Mouse (Mus musculus): ENCODE measurements at regions not wholly inside any gene's neighbourhood (a gene's known extent, or its start where the extent isn't known, plus 50 kb on each side); places are given as distances from the start of the nearest gene placed in this dataset.
"Not testable (repeated sequence)": the region's sequence is repeated elsewhere in the genome, so short reads cannot be mapped to it uniquely, and the experiment has no call there.

GRCm38 (mm10) chr8:37237306-37237705, 243.9 kb downstream of the AI429214 start:
- no peaks in the 10 kb centered on the region for H3K9me3 ChIP-seq (ENCODE audit: control insufficient read depth, low read length)
- H3K4me2 ChIP-seq (replicated peaks; ENCODE audit: low read depth, low read length, severe bottlenecking) = no peak overlapping the region
- no peak overlapping the region for H3K4me3 ChIP-seq (replicated peaks; ENCODE audit: low read length)
- no peaks in the 10 kb centered on the region for H3K4me1 ChIP-seq (ENCODE audit: control insufficient read depth, insufficient read depth, low read length)
- DNase-seq (ENCODE audit: low spot score) (no peak), ATAC-seq (ENCODE audit: low FRiP score, low read depth) (no peak)
- H3K27me3 ChIP-seq (ENCODE audit: control insufficient read depth, insufficient read depth, low read length) = no peaks in the 10 kb centered on the region
- no peak overlapping the region for H3K27ac ChIP-seq (replicated peaks; ENCODE audit: low read depth, low read length)
- no peak overlapping the region for H3K9ac ChIP-seq (ENCODE audit: low read depth, low read length, severe bottlenecking)
- WGBS = 87% methylated on average over 2 of the region's 2 CpGs
- H3K36me3 ChIP-seq (ENCODE audit: control insufficient read depth, insufficient read depth, low read length) = no peaks in the 10 kb centered on the region
- no peak for TF ChIP-seq POLR2A (IDR thresholded peaks at IDR 0.05; ENCODE audit: borderline replicate concordance, extremely low read depth, insufficient read depth, insufficient read length)

GRCm38 (mm10) chr8:37239354-37239753, 245.9 kb downstream of the AI429214 start:
- ATAC-seq (ENCODE audit: low FRiP score, low read depth) = no peak
- Histone ChIP-seq H3K9ac (ENCODE audit: low read depth, low read length, severe bottlenecking) (no peak overlapping the region), H3K27me3 (ENCODE audit: control insufficient read depth, insufficient read depth, low read length) (no peaks in the 10 kb centered on the region), H3K36me3 (ENCODE audit: control insufficient read depth, insufficient read depth, low read length) (no peaks in the 10 kb centered on the region), H3K4me1 (ENCODE audit: control insufficient read depth, insufficient read depth, low read length) (no peaks in the 10 kb centered on the region), H3K4me2 (replicated peaks; ENCODE audit: low read depth, low read length, severe bottlenecking) (no peak overlapping the region), H3K27ac (replicated peaks; ENCODE audit: low read depth, low read length) (no peak overlapping the region), H3K4me3 (replicated peaks; ENCODE audit: low read length) (no peak overlapping the region), H3K9me3 (ENCODE audit: control insufficient read depth, low read length) (no peaks in the 10 kb centered on the region)
- no peak for TF ChIP-seq POLR2A (IDR thresholded peaks at IDR 0.05; ENCODE audit: borderline replicate concordance, extremely low read depth, insufficient read depth, insufficient read length)
- no peak for DNase-seq (ENCODE audit: low spot score)

- H3K36me3 ChIP-seq (ENCODE audit: control insufficient read depth, insufficient read depth, low read length); H3K9me3 ChIP-seq (ENCODE audit: control insufficient read depth, low read length); H3K4me3 ChIP-seq (replicated peaks; ENCODE audit: low read length); ATAC-seq (ENCODE audit: low FRiP score, low read depth); H3K4me2 ChIP-seq (replicated peaks; ENCODE audit: low read depth, low read length, severe bottlenecking); H3K27me3 ChIP-seq (ENCODE audit: control insufficient read depth, insufficient read depth, low read length); H3K4me1 ChIP-seq (ENCODE audit: control insufficient read depth, insufficient read depth, low read length); DNase-seq (ENCODE audit: low spot score); H3K27ac ChIP-seq (replicated peaks; ENCODE audit: low read depth, low read length); H3K9ac ChIP-seq (ENCODE audit: low read depth, low read length, severe bottlenecking): not testable (repeated sequence)
- WGBS = 54% methylated on average over 7 of the region's 7 CpGs
These were observed 257.8 kb downstream of the AI429214 start for GRCm38 (mm10) chr8:37251234-37251633.

GRCm38 (mm10) chr8:37291069-37291850, 297.9 kb downstream of the AI429214 start:
- H3K4me3 ChIP-seq (replicated peaks; ENCODE audit: low read length) = no peak overlapping the region
- no peaks in the 10 kb centered on the region for H3K4me1 ChIP-seq (ENCODE audit: control insufficient read depth, insufficient read depth, low read length)
- H3K9ac ChIP-seq (ENCODE audit: low read depth, low read length, severe bottlenecking) = no peak overlapping the region
- no peaks in the 10 kb centered on the region for H3K36me3 ChIP-seq (ENCODE audit: control insufficient read depth, insufficient read depth, low read length)
- WGBS = 75% methylated on average over 7 of the region's 7 CpGs
- no peaks in the 10 kb centered on the region for H3K9me3 ChIP-seq (ENCODE audit: control insufficient read depth, low read length)
- no peak overlapping the region for H3K27ac ChIP-seq (replicated peaks; ENCODE audit: low read depth, low read length)
- no peak for TF ChIP-seq POLR2A (IDR thresholded peaks at IDR 0.05; ENCODE audit: borderline replicate concordance, extremely low read depth, insufficient read depth, insufficient read length)
- no peak overlapping the region for H3K4me2 ChIP-seq (replicated peaks; ENCODE audit: low read depth, low read length, severe bottlenecking)
- no peak for DNase-seq (ENCODE audit: low spot score)
- no peaks in the 10 kb centered on the region for H3K27me3 ChIP-seq (ENCODE audit: control insufficient read depth, insufficient read depth, low read length)
- ATAC-seq (ENCODE audit: low FRiP score, low read depth) = no peak

Measured in limb, embryonic 14.5 days (tissue).